Mouse (Mus musculus) CD8-positive naive resting alpha-beta T cell, adult 2 months (primary cell): ENCODE measurements around the gene Tctex1d2.
A peak's percentile ranks its signal among the peaks of the same experiment; 100 is the strongest.
"Not testable (repeated sequence)": the region's sequence is repeated elsewhere in the genome, so short reads cannot be mapped to it uniquely, and the experiment has no call there.

ENCODE experiments used
- DNase-seq, 2 experiments: peaks; one replicate each; pipeline ENCODE4 v3.0.0; 2022; ENCODE audit warnings: low read depth in 2 of 2, low spot score in 2 of 2

The Tctex1d2 gene

DNA sequence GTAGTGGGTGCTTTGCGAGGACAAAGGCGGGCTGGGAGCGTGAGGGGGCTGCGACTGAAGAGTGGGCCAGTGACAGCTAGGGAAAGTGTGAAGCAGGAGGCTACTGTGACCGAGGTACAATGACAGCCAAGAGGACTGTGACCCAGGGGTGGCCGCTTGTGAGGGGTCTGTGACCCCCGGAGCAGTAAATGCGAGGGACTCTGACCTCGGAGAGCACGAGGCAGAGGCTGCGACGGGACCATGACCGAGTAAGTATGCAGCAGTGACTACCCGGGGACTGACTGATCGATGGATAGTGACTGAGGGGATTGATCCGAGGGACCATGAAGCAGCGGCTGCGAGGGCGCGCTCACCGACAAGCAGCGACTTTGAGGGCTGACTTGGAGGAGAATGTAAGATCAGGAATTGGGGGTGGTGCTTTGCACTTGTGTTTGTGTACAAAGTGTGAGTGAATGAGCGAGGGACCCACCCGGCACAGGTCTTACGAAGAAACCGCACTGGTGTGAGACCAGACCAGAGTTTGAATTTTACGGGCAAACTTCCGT is 11.6 kb downstream of the Tctex1d2 start:
- peak in 1 of 2 experiments; percentile 35 for DNase-seq

DNA sequence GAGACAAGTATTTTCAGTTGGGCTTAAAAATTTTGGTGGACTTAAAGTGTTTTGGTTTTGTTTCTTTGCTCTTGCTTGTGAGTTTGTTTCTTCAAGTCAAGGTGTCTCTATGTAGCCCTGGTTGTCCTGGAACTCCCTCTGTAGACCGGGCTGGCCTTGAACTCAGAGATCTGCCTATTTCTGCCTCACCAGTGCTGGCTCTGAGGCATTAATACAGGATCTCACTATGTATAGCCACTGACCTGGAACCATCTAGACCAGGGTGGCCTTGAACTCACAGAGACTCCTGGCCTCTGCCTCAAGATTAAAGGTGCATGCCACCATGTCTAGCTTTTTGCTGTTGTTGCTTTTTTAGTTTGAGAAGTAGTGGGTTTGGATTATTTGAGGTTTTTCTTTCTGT is 12.4 kb downstream of the Tctex1d2 start:
- DNase-seq: no peak

DNA sequence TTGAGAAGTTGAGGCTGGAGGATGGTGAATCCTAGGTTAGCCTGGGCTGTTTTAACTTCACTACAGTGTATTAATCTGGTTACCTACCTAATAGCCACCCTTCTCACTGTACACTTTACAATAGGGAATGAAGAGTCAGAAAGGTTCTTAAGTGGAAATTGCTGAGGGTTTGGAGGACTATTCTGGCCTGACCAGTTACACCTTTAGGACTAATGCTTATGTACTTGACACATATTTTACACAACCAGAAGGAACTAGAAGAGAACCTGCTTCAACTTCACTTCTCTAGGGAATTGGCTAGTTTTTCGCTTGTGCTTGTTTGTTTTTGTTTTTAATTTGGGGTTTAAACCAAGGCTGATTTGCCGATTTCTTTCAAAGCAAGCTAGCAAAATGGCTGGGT is 13.6 kb downstream of the Tctex1d2 start:
- no peak for DNase-seq

DNA sequence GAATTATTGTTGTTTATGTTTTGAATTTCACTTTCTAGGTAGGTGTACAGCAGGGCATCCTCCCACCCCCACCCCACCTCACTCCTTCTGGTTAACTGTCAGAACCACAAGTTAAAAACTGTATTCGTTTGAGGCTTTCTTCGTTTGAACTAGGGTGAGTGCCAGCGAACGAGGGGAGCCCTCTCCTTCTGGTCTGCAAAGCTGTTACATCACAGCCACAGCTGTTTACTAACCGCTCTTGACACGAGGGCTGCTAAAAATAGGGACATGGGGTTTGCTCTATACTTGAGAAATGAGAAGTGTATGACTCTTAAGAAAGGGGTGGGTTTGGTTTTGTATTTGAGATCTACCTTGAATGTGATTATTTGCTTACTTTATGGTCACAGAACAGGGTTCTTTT is 14.6 kb downstream of the Tctex1d2 start:
- peak; percentile 71 to 79 for DNase-seq

DNA sequence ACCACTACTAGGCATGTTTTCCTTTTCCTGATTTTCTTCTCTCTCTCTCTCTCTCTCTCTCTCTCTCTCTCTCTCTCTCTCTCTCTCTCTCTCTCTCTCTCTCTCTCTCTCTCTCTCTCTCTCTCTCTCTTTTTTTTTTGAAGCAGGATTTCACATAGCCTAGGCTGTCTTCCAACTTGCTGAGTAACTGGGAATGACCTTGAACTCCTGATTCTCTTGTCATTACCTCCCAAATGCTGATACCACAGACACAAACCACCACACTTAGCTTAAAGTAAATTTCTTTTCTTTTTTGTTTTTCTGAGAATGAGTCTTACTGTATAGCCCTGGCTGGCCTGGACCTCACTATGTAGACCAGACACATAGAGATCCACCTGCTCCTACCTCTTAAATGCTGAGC is 15.2 kb downstream of the Tctex1d2 start:
- no peak for DNase-seq

DNA sequence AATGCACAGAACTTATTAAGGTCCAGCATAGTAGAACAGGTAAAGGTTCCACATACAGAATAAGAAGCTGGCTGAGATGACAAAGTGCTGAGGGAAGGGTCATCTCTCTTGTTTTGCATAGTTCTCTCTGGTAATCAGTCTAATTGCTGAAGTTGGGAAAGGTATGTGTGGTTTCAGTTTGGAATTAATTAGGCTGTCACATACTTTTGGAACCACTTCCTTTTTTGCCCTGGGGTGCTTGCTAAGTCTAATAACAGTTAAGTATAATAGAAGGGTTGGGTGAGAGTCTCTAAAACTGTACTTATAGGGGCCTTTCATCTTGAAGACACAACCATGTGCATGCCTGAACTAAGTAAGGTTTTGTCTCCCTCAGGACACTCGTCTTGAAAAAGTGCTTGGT is 17.2 kb downstream of the Tctex1d2 start:
- DNase-seq: no peak

DNA sequence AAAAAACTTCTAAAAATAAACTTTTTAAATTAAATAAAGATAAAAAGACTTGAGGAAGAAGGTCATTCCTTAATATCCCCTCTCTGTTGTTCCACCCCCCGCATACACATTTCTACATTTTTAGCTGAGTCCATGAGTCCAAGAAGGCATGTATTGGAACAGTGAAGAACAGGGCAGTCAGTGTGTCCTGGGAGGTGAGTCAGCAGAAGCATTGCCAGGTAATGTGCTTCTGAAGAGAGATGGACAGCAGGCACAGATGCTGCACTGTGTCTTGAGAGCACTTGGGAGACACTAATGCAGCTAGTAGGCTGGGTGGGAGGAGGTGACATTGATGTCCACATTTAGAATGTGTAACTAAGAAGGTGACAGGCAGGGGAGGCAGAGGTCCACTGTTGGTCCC is 17.8 kb downstream of the Tctex1d2 start:
- DNase-seq: no peak

DNA sequence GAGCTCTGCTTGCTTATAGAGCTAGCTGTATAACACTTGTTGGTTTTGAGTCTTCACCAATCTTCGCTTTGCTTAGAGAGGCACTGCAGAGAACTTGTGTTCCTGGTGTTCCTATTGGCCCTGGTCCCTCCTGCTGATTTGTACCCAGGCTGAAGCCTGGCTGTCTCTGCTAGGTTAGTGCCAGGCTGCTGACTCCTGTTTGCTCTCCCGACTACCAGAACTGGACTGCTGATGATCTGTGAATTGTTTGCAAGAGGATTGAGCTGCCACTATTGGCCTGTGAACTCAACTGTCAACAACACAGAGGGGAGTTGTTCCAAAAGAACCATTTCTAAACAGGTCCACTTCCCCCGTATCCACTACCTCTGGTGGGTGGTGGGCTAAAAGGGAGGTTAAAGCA is 21.9 kb downstream of the Tctex1d2 start:
- DNase-seq: no peak

DNA sequence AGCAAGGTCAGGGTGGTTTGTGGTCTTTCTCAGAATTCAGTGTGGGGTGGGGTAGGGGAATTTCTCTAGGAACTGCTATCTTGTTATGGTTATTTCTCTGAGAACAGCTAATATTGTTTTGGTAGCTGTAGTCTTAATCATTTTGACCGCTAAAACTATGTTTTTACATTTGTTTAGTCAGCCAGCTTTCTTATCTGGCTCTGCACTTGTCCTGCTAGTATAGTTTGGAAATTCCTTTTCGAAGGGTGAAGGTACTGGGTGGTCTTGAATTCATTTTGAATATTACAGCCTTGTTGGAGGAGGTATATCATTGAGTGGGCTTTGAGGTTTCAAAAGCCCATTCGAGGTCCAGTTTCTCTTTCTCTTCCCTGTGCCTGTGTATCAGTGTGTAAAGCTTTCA is 25.1 kb downstream of the Tctex1d2 start:
- not testable (repeated sequence) for DNase-seq

DNA sequence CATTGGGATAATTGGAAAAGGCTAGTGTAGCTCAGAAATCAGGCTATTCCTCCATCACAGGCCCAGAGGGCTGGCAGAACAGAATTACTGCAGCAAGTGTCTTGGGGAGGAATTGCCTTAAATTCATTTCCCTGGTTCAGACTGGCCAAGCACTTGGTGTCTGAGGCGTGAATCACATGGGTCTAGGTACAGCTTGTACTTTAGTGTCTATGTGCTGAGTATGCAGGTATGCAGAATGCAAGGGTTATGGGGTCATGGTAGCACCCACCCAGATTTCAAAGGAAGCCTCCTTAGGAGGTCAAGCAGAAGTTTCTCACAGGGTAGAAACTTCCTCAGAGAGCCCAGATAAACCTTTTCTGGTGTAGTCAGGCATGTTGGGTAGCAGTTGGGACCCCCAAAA is 26.1 kb downstream of the Tctex1d2 start:
- no peak for DNase-seq

DNA sequence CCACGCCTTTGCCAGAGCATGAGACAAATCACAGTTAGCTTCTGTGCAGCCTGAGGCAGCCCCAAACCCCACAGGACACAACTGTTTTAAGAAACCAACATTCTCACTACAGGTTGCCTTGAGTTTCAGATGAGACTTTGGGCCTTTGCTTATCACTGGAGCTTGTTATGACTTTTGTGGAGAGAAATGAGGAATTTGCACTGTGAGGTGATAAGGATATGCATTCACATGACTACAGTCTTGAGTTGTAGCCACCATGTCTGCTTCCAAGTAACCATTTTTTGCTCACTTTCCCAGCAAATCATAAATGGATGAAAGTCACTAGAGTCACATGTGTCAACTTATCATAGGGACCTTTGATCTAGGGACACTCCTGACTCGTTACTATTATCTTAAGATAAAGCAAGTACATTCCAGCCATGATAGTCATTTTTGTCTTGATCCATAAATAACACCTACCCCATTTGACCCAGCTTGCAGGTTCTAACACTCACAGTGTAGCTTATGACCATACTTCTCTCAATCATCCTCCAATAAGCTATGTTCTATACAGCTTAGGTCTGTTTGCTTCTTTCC is 27.1 kb downstream of the Tctex1d2 start:
- DNase-seq: no peak

DNA sequence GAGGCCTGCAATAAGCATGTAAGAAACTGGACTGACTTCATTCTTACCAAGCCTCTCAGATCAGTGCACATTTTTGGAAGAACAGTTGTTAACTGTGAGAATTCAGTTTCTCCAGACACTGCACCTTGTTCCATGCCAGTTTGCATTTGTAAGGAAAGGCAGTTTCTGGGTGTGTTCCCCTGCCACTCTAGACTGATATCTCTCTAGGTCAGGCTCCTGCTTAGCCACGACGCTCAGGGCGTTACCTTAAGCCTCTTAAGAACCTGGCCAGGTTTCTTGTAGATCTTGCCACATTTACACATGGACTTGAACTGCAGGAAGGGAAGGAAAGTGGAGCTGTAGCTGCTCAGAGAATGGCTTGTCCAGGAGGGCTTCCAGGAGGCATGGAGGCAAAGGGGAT is 30.2 kb downstream of the Tctex1d2 start:
- DNase-seq: no peak

DNA sequence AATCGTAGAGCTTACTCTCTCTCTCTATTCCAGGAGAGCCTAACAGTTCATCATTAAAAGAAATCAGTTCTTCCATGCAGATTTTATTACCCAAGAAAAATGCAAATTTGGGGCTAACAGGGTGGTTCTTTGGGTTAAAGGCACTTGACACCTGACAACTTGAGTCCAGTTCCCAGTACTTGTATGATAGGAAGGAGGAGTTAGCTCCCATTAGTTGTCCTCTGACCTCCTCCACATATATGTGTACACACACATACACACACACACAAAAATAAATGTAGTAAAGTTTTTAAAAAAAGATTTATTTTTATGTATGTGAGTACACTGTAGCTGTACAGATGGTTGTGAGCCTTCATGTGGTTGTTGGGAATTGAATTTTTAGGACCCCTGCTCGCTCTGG is 30.6 kb downstream of the Tctex1d2 start:
- DNase-seq: no peak

DNA sequence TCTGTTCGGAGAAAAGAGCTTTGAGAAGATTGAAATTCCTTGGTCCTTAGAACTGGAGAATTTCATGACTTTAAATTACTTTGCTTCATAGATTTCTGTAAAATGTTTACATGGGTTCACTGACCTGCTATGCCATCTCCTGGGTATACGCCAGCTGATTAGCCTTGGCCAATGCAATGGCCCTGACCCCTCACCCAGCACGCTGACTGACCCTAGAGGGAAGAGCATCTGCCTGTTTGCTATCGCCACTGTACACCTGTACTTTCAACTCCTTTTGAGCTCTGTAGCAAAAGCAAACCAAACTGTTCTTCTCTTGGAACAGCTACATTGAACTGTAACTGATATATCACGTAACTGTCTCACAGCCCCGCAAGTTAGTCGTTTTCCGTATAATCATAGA is 33.6 kb downstream of the Tctex1d2 start:
- no peak for DNase-seq

DNA sequence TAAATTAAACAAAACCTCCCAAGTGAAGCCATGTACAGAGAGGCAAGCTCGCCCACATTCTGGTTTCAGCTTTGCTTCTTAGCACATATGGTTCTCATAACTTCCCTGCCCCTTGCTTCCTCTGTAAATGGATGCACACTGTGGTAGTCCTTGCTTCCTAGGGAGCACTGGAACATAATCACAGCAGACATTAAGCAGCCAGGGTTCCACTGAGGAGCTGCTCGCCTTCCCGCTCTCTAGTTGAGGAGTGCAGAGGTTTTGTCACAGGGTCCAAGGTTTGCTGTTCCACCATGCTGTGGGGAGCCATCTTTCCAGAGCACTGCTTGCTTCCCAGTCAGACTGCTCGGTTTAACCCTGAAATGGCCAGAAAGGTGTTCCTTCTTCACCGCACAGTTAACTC is 35.1 kb downstream of the Tctex1d2 start:
- DNase-seq: no peak

DNA sequence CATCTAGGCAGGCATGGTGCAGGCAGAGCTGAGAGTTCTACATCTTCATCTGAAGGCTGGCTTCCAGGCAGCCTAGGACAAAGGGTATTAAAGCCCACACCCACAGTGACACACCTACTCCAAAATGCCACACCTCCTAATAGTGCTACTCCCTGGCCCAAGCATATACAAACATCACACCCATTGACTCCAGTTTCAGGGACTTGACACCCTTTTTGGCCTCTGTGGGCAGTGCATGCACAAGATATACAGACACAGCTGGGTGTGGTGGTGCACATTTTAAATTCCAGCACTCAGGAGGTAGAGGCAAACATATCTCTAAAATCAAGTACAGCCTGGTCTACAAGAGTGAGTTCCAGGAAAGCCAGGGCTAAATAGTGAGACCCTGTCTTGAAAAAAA is 36.6 kb downstream of the Tctex1d2 start:
- DNase-seq: no peak

DNA sequence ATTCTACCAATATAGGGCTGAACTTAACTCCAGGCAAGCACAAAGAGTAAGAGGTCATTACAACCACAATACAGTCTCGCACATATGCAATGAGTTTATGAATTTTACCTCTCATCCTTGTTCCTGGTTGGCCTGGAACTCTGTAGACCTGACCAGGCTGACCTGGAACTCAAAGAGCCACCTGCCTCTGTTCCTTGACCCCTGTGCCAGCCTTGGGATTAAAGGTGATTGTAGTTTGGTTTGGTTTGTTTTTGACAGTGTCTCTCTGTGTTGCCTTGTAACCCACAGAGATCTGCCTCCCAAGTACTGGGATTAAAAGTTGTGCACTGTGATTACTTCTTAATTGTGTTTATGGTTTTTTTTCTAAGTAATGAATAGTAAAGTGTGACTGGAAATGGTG is 37.3 kb downstream of the Tctex1d2 start:
- no peak for DNase-seq

DNA sequence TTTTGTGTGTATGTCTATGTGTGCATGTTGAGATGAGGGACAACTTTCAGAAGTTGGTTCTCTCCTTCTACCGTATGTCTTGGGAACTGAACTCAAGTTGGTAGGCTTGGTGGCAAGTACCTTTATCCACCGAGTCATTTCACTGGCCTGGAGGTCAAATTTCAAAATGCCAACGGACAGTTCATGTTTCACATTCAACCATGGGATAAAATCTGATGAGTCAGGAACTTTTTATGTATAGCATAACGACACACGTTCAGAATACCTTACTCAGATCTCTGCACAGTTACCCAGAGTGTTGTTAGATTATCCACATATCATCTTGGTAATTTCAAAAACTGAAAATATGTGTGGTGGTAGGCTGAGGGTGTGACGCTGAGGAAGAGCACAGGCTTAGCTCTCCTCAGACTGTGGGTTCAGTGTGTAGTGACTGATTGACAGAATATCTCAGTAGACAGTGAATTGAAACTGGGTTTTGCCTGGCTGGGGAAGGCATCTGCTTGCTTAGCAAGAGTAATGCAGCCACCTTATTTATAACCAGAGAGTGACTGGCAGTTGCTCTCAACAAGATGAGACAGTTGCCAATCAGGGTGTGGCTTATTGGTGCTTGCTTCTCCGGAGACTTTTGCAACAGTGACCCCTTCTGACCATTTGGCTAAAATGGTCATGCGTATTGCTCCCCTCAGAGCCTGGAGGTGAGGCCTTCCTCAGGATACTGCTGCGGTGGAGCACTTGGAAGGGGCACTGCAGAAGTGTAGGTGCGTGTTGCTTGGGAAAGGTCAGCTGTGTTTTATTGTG is 38.3 kb downstream of the Tctex1d2 start:
- peak; percentile 3 to 6 for DNase-seq

DNA sequence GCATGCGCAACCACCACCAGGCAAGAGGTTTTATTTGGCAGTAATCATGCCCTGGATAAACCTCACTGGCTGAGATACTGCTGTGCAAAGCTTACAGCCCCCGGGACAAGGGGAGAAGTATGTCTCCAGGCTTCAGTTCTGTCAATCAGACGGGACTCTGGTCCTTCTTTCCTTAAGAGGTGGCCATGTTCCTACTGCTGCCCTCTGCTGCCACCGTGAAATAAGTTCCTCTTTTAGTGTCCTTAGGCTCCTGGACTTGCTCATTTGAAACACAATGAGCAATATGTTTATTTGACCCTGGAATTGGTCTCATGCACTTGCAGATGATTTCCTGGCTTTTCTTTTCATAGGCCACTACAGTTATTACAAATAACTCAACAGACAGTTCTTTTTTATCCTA is 41.0 kb downstream of the Tctex1d2 start:
- DNase-seq: no peak

DNA sequence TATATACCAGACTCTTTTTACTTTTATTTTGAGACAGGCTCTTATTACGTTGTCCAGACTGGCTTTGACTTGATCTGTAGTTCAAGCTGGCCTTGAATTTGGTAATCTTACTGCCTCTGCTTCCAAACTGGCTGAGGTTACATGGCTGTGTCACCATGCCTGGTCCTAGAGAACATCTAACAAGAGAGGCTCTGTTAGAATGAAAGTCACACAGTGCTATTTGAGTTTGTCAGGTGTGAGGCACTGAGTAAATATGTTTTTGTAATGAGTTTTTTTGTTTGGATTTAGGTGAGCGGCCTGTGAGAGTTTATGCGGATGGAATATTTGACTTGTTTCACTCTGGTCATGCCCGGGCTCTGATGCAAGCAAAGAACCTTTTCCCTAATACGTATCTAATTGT is 42.2 kb downstream of the Tctex1d2 start:
- DNase-seq: no peak

DNA sequence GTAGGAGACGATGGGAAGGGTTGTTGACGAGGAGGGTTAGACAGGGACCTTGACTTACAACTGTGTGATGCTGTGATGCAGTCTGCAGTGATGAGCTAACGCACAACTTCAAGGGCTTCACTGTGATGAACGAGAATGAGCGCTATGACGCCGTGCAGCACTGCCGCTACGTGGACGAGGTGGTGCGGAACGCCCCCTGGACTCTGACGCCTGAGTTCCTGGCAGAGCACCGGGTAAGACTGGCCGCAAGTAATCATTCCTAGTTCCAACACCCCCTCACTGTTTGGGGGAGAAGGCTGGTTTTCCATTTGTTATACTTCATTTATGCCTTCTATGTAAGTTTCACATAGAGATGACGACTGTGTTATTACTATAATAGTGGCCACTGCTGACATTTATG is 43.4 kb downstream of the Tctex1d2 start:
- no peak for DNase-seq

DNA sequence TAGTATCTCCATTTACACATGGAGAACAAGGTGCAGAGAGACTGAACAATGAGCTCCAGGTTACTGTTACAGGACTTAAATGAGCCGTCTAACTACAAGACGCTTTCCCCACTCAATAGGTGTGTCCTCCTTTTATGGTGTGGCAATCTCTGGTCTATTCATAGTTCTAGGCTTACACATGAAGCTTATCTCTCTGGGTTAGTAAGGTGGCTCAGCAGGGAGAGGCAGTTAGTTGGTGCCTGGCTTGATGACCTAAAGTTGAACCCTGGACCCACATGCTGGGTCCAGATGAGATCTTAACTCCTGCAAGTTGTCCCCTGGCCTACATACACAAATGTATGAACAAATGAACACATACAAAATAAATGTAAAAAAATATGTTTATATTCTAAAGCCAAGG is 43.9 kb downstream of the Tctex1d2 start:
- no peak for DNase-seq

DNA sequence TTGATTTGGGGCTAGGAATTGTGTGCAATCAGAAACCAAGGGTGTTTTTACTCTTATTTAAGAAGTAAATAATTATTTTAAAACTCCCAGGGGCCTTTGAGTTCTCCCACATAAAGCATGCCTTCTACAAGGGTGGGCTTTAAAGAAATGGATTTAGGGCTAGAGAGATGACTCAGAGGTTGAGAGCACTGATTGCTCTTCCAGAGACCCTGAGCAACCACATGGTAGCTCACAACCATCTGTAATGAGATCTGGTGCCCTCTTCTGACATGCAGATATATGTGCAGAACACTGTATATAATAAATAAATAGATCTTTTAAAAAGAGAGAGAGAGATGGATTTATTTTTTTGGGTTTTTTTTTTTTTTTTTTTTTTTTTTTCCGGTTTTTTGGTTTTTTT is 45.4 kb downstream of the Tctex1d2 start:
- DNase-seq: no peak
